Mouse (Mus musculus) brain, embryonic 14.5 days (tissue): ENCODE measurements around the gene Palld. TPM values are rescaled to one million over a fixed set of nuclear protein-coding genes. Genes with fewer than 3 reads are reported as not detected.

Experiments used
- DNase-seq: peaks from one replicate; pipeline ENCODE4 v3.0.0-alpha.2; 2011; ENCODE audit warnings: low read depth
- CTCF ChIP-seq: fragments of 200-500 bp; IDR thresholded peaks from 2 replicates; pipeline ENCODE4 v1.5.1; 2012; ENCODE audit warnings: inconsistent platforms, mild to moderate bottlenecking, moderate library complexity, borderline replicate concordance; ENCODE audit not compliant: insufficient read depth, insufficient read length; ENCODE audit errors: extremely low read depth
- POLR2A ChIP-seq: fragments of 200-500 bp; IDR thresholded peaks from 2 replicates; pipeline ENCODE4 v1.6.1; 2012; ENCODE audit warnings: mild to moderate bottlenecking, inconsistent platforms, borderline replicate concordance; ENCODE audit not compliant: poor library complexity, insufficient read depth, insufficient read length, severe bottlenecking; ENCODE audit errors: extremely low read depth
- polyA plus RNA-seq: library from polyadenylated mRNA; depleted of rRNA; stranded (reverse); fragments of >200 nt; gene quantifications from 2 replicates; pipeline ENCODE4 v1.2.3, GENCODE M21; 2012

The Palld gene
- polyA plus RNA-seq, 1 experiment, result 16.4 TPM

GRCm38 (mm10) chr8:61696846-61697455 lies 205.5 kb downstream of the Palld start:
- DNase-seq, result no peak
- TF ChIP-seq CTCF (no peak), POLR2A (no peak)

GRCm38 (mm10) chr8:61695416-61695815 lies 207.1 kb downstream of the Palld start:
- TF ChIP-seq CTCF (no peak), POLR2A (no peak)
- DNase-seq, result no peak

- no peak for TF ChIP-seq CTCF
- no peak for TF ChIP-seq POLR2A
- peak; percentile 59 for DNase-seq
These were observed 209.6 kb downstream of the Palld start for GRCm38 (mm10) chr8:61692866-61693265.

- DNase-seq, result no peak
- TF ChIP-seq CTCF (no peak), POLR2A (no peak)
These were observed 210.4 kb downstream of the Palld start for GRCm38 (mm10) chr8:61692129-61692528.

- DNase-seq, result no peak
- TF ChIP-seq POLR2A, result no peak
These were observed 211.1 kb downstream of the Palld start for GRCm38 (mm10) chr8:61691391-61691790.

- no peak for TF ChIP-seq CTCF
- TF ChIP-seq POLR2A, result no peak
- DNase-seq, result no peak
These were observed 215.4 kb downstream of the Palld start for GRCm38 (mm10) chr8:61687071-61687470.

GRCm38 (mm10) chr8:61686340-61686739 lies 216.2 kb downstream of the Palld start:
- TF ChIP-seq CTCF, result peak; percentile 36; the same call in 1 of the 2 replicates
- TF ChIP-seq POLR2A, result no peak
- peak; percentile 45 for DNase-seq

GRCm38 (mm10) chr8:61685280-61685679 lies 217.2 kb downstream of the Palld start:
- no peak for DNase-seq
- TF ChIP-seq CTCF (no peak), POLR2A (no peak)

GRCm38 (mm10) chr8:61684280-61684939 lies 218.1 kb downstream of the Palld start:
- DNase-seq, result no peak
- no peak for TF ChIP-seq CTCF
- no peak for TF ChIP-seq POLR2A

- DNase-seq, result no peak
- TF ChIP-seq CTCF (no peak), POLR2A (no peak)
These were observed 219.6 kb downstream of the Palld start for GRCm38 (mm10) chr8:61682902-61683301.

- TF ChIP-seq POLR2A, result no peak
- TF ChIP-seq CTCF, result no peak
- DNase-seq, result no peak
These were observed 221.3 kb downstream of the Palld start for GRCm38 (mm10) chr8:61681217-61681616.

GRCm38 (mm10) chr8:61677227-61677626 lies 225.3 kb downstream of the Palld start:
- TF ChIP-seq POLR2A, result no peak
- TF ChIP-seq CTCF, result no peak
- no peak for DNase-seq
